Mouse (Mus musculus) bone marrow, adult 2 months (tissue): Measurements from ENCODE around the gene Maml3. TPM values are rescaled to one million over a fixed set of nuclear protein-coding genes. Genes with fewer than 3 reads are reported as not detected.

Source experiments
- H3K27ac ChIP-seq: fragments of 200-500 bp; 2 replicates; pipeline ENCODE4 v1.5.1; 2012; ENCODE audit warnings: low read depth, mild to moderate bottlenecking, control low read depth, inconsistent platforms, low read length; ENCODE audit not compliant: control insufficient read depth, poor library complexity, insufficient read depth
- H3K4me1 ChIP-seq: fragments of 200-500 bp; 2 replicates; pipeline ENCODE4 v1.6.1; 2011; ENCODE audit warnings: low read length; ENCODE audit not compliant: control insufficient read depth, insufficient read depth
- H3K4me3 ChIP-seq: fragments of 200-500 bp; replicated peaks from 2 replicates; pipeline ENCODE3; 2011; ENCODE audit warnings: mild to moderate bottlenecking, low read depth, low read length, control low read depth; ENCODE audit not compliant: control insufficient read depth
- CTCF ChIP-seq: fragments of 200-500 bp; IDR thresholded peaks from 2 replicates; pipeline ENCODE4 v1.5.1; 2011; ENCODE audit warnings: low read length, control low read depth; ENCODE audit not compliant: control insufficient read depth, insufficient read depth
- POLR2A ChIP-seq: fragments of 200-500 bp; IDR thresholded peaks from 2 replicates; pipeline ENCODE4 v1.6.1; 2011; ENCODE audit warnings: low read depth, mild to moderate bottlenecking, control low read depth, low read length, borderline replicate concordance; ENCODE audit not compliant: control insufficient read depth
- WGBS: fragments of 180-500 bp; shearing (Covaris S2); methylation state at CpG from one replicate; pipeline ENCODE4 v1.1.7; 2018; 5-methylcytosine and 5-hydroxymethylcytosine counted together
- polyA plus RNA-seq: library from polyadenylated mRNA; stranded (reverse); fragments of >200 nt; gene quantifications from 2 replicates; pipeline ENCODE4 v1.2.4, GENCODE M21; 2011; ENCODE audit warnings: low replicate concordance; ENCODE audit not compliant: missing spikeins, insufficient read depth, insufficient read length

Maml3 gene
- polyA plus RNA-seq, 1 experiment, result 4.9 TPM

- 89% methylated on average over 5 of the region's 5 CpGs for WGBS
- TF ChIP-seq CTCF (no peak), POLR2A (no peak)
- Histone ChIP-seq H3K4me3 (no peak overlapping the region), H3K27ac (no peak overlapping the region), H3K4me1 (no peaks in the 10 kb centered on the region; the same call in 1 of the 2 replicates)
These were observed 347.8 kb downstream of the Maml3 start for GRCm38 (mm10) chr3:51757032-51757431.

GRCm38 (mm10) chr3:51756283-51756682, 348.6 kb downstream of the Maml3 start:
- H3K4me3 ChIP-seq, result no peak overlapping the region
- no peak overlapping the region for H3K27ac ChIP-seq
- H3K4me1 ChIP-seq, result no peaks in the 10 kb centered on the region; the same call in 1 of the 2 replicates
- TF ChIP-seq CTCF (no peak), POLR2A (no peak)
- 56% methylated on average over 5 of the region's 5 CpGs for WGBS

DNA sequence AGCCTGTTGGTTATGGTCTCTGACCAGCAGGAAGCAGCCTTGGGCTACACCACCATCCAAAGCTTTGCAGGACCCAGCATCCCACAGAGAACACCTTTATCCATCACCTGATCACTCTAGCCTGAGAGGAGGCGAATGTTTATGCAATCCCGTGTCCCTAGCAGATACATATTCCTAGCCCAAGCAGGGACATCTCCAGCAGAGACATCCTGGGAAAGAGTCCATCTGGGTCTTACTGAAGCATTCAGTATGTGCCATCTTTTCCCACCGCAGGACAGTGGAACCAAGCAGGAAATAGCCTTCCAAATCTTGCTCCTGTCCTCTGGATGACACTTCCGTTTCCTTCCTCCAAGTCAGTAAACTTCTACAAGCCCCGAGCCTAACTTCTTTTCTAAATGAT, 351.6 kb downstream of the Maml3 start:
- no peak for TF ChIP-seq POLR2A
- TF ChIP-seq CTCF, result no peak
- Histone ChIP-seq H3K4me1 (no peaks in the 10 kb centered on the region; the same call in none of the 2 replicates), H3K4me3 (no peak overlapping the region), H3K27ac (no peak overlapping the region)
- WGBS, result 76% methylated on average over 5 of the region's 5 CpGs

GRCm38 (mm10) chr3:51751440-51751839, 353.4 kb downstream of the Maml3 start:
- Histone ChIP-seq H3K4me1 (no peaks in the 10 kb centered on the region; the same call in none of the 2 replicates), H3K4me3 (no peak overlapping the region), H3K27ac (no peak overlapping the region)
- WGBS, result 83% methylated on average over 12 of the region's 12 CpGs
- no peak for TF ChIP-seq POLR2A
- no peak for TF ChIP-seq CTCF

DNA sequence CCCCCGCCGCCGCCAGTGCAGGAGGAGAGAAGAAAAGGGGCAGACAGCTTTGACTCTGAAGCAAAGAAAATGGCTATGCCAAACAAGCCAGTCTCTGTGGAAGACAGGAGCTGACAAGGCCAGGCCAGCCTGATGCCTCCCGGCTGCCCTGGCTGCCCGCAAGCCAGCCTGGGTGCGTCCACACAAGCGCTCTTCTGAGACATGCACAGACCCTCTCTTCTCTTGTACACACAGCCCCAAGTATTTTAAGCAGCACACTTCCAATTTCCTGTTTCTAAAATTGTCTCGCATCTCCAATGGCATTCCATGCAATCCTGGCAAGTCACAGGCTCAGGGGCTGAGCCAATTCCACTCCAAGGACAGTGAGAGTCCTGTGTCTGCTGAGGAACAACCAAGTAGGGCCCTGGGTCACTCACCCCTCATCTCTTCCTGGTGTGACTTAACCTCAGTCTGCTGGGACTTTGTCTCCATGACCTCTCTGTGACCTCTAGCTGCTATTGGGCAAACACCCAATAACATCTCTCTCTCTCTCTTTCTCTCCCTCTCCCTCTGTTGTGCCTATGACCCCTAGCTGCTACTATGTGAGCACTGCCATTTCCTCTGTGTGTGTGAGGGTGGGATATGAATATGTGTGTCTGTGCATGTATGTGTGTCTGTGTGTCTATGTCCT, 354.9 kb downstream of the Maml3 start:
- WGBS, result 84% methylated on average over 8 of the region's 8 CpGs
- Histone ChIP-seq H3K4me3 (no peak overlapping the region), H3K4me1 (no peaks in the 10 kb centered on the region; the same call in none of the 2 replicates), H3K27ac (no peak overlapping the region)
- TF ChIP-seq CTCF (no peak), POLR2A (no peak)

- Histone ChIP-seq H3K4me1 (no peaks in the 10 kb centered on the region; the same call in none of the 2 replicates), H3K27ac (no peak overlapping the region), H3K4me3 (no peak overlapping the region)
- 86% methylated on average over 7 of the region's 7 CpGs for WGBS
- TF ChIP-seq CTCF (no peak), POLR2A (no peak)
These were observed 355.5 kb downstream of the Maml3 start for GRCm38 (mm10) chr3:51749421-51749811.

GRCm38 (mm10) chr3:51748436-51749376, 356.2 kb downstream of the Maml3 start:
- no peaks in the 10 kb centered on the region; the same call in none of the 2 replicates for H3K4me1 ChIP-seq
- no peak overlapping the region for H3K27ac ChIP-seq
- no peak overlapping the region for H3K4me3 ChIP-seq
- TF ChIP-seq CTCF, result no peak
- no peak for TF ChIP-seq POLR2A
- 88% methylated on average over 17 of the region's 17 CpGs for WGBS

DNA sequence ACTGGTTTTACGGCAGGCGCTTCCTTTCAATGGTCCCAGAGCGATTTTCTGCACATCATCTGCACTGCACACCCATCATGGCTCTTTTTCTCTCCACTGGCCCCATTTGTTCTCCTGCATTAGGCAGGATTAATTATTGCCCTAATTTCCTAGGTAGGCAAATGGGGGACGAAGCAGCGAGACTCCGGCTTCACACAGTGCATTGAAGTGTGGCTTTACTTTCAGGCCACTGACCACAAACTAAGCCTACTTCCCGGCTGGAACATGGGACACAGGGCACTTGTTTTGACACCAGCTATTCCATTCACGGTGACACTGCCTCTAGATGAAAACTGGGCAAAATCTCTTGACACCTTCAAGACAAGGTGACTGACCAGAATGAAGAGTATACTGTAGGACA, 358.1 kb downstream of the Maml3 start:
- WGBS, result 89% methylated on average over 8 of the region's 8 CpGs
- H3K4me1 ChIP-seq, result peaks cover 2% of the 10 kb centered on the region
- TF ChIP-seq POLR2A (no peak), CTCF (no peak)
- no peak overlapping the region for H3K4me3 ChIP-seq
- H3K27ac ChIP-seq, result no peak overlapping the region
